Mouse (Mus musculus) stomach, embryonic 15.5 days (tissue): ENCODE measurements around the gene Olfr1427. TPM values are rescaled to one million over a fixed set of nuclear protein-coding genes. Genes with fewer than 3 reads are reported as not detected.
"Not testable (repeated sequence)": the region's sequence is repeated elsewhere in the genome, so short reads cannot be mapped to it uniquely, and the experiment has no call there.

Experiments
- ATAC-seq: fragments of 200-750 bp; cut with Nextera tagmentation; 2 replicates; pipeline ENCODE4 v1.8.0; 2017; ENCODE audit warnings: low read depth, moderate number of reproducible peaks, moderate TSS enrichment; ENCODE audit not compliant: insufficient read depth, low FRiP score
- H3K27ac ChIP-seq: fragments of 300-500 bp; sonication (generic); 2 replicates; pipeline ENCODE4 v1.5.1; 2015; ENCODE audit warnings: mild to moderate bottlenecking, inconsistent platforms
- H3K27me3 ChIP-seq: fragments of 300-500 bp; sonication (generic); replicated peaks from 2 replicates; pipeline ENCODE4 v1.6.1; 2015; ENCODE audit warnings: inconsistent platforms
- H3K36me3 ChIP-seq: fragments of 300-500 bp; sonication (generic); 2 replicates; pipeline ENCODE4 v1.6.1; 2015; ENCODE audit warnings: inconsistent platforms
- H3K4me1 ChIP-seq: fragments of 300-500 bp; sonication (generic); 2 replicates; pipeline ENCODE4 v1.6.1; 2015; ENCODE audit warnings: inconsistent platforms
- H3K4me2 ChIP-seq: fragments of 300-500 bp; sonication (generic); 2 replicates; pipeline ENCODE4 v1.6.1; 2015; ENCODE audit warnings: mild to moderate bottlenecking, inconsistent platforms
- H3K4me3 ChIP-seq: fragments of 300-500 bp; sonication (generic); replicated peaks from 2 replicates; pipeline ENCODE4 v1.5.1; 2015; ENCODE audit warnings: inconsistent platforms
- H3K9ac ChIP-seq: fragments of 300-500 bp; sonication (generic); 2 replicates; pipeline ENCODE4 v1.6.1; 2015; ENCODE audit warnings: inconsistent platforms
- H3K9me3 ChIP-seq: fragments of 300-500 bp; sonication (generic); 2 replicates; pipeline ENCODE4 v1.6.1; 2016; ENCODE audit warnings: inconsistent platforms
- WGBS: fragments of 180-500 bp; shearing (Covaris S2); methylation state at CpG from one replicate; pipeline ENCODE4 v1.1.7; 2015; 5-methylcytosine and 5-hydroxymethylcytosine counted together
- polyA plus RNA-seq: library from polyadenylated mRNA; unstranded; fragments of >200 nt; fragmentation: Nextera tagmentation; extraction: Ambion mirVana; gene quantifications from 2 replicates; pipeline ENCODE4 v1.2.1, GENCODE M21; 2015

Olfr1427 gene
- polyA plus RNA-seq, 1 experiment from 2014 or later, result not detected

- ATAC-seq, H3K4me1 ChIP-seq, H3K4me3 ChIP-seq, H3K36me3 ChIP-seq, H3K4me2 ChIP-seq, H3K9me3 ChIP-seq, H3K27me3 ChIP-seq, H3K9ac ChIP-seq, H3K27ac ChIP-seq: not testable (repeated sequence)
- WGBS, result 74% methylated on average over 1 of the region's 1 CpGs
Observed at GRCm38 (mm10) chr19:12062582-12062981, 40.6 kb downstream of the Olfr1427 start, which contains the start of gene Olfr1424. Gene Olfr1424 (minus strand): TSS chr19:12062682.

Other genes with a start within 250 kb of the Olfr1427 start
- gene Olfr1418, start 242.3 kb downstream of the Olfr1427 start, polyA plus RNA-seq, result not detected in 2 replicates
- 0.04 TPM in 1 of 2 replicates, not detected in the other for gene Olfr1419, start 228.2 kb downstream of the Olfr1427 start, polyA plus RNA-seq
- 0.08 and 0.10 TPM in 2 replicates for gene Olfr1420, start 216.8 kb downstream of the Olfr1427 start, polyA plus RNA-seq
- gene Patl1, start 190.9 kb downstream of the Olfr1427 start, polyA plus RNA-seq, result 14.7 and 16.4 TPM in 2 replicates
- gene Osbp, start 137.4 kb downstream of the Olfr1427 start, polyA plus RNA-seq, result 4.9 and 5.0 TPM in 2 replicates
- not detected in 2 replicates for gene Olfr1423, start 62.0 kb downstream of the Olfr1427 start, polyA plus RNA-seq
- gene Olfr1424, start 40.7 kb downstream of the Olfr1427 start, polyA plus RNA-seq, result not detected in 2 replicates
- gene Olfr1425, start 25.6 kb downstream of the Olfr1427 start, polyA plus RNA-seq, result not detected in 2 replicates
- gene Olfr1426, start 11.3 kb downstream of the Olfr1427 start, polyA plus RNA-seq, result not detected in 2 replicates
- gene Olfr1428, start 12.6 kb upstream of the Olfr1427 start, polyA plus RNA-seq, result not detected in 2 replicates
- gene Olfr76, start 19.9 kb upstream of the Olfr1427 start, polyA plus RNA-seq, result not detected in 2 replicates
- gene Olfr1555-ps1, start 66.8 kb upstream of the Olfr1427 start, polyA plus RNA-seq, result 0.04 and 0.06 TPM in 2 replicates
- not detected in 2 replicates for gene Olfr1431, start 97.3 kb upstream of the Olfr1427 start, polyA plus RNA-seq
- not detected in 2 replicates for gene Olfr1432, start 129.3 kb upstream of the Olfr1427 start, polyA plus RNA-seq
- not detected in 2 replicates for gene Olfr262, start 138.3 kb upstream of the Olfr1427 start, polyA plus RNA-seq
- not detected in 2 replicates for gene Olfr235, start 157.7 kb upstream of the Olfr1427 start, polyA plus RNA-seq
- gene Olfr1434, start 176.5 kb upstream of the Olfr1427 start, polyA plus RNA-seq, result not detected in 2 replicates
- not detected in 2 replicates for gene Olfr1436, start 195.8 kb upstream of the Olfr1427 start, polyA plus RNA-seq
- not detected in 2 replicates for gene Olfr1437, start 221.8 kb upstream of the Olfr1427 start, polyA plus RNA-seq
- gene Olfr1438-ps1, start 232.6 kb upstream of the Olfr1427 start, polyA plus RNA-seq, result not detected in 2 replicates